Mouse (Mus musculus): ENCODE measurements at regions not wholly inside any gene's neighbourhood (a gene's known extent, or its start where the extent isn't known, plus 50 kb on each side); places are given as distances from the start of the nearest gene placed in this dataset.

- no peak for DNase-seq (ENCODE audit: low spot score)
Observed at GRCm38 (mm10) chr4:95185113-95185915, 133.3 kb upstream of the Jun start.

GRCm38 (mm10) chr4:95185916-95186200, 133.8 kb upstream of the Jun start:
- no peak for DNase-seq (ENCODE audit: low spot score)

- no peak for DNase-seq (ENCODE audit: low spot score)
Observed at GRCm38 (mm10) chr4:95188107-95188506, 136.1 kb upstream of the Jun start.

GRCm38 (mm10) chr4:95191654-95192406, 139.8 kb upstream of the Jun start:
- DNase-seq (ENCODE audit: low spot score) = no peak

GRCm38 (mm10) chr4:95192562-95192961, 140.5 kb upstream of the Jun start:
- DNase-seq (ENCODE audit: low spot score) = no peak

GRCm38 (mm10) chr4:95193028-95193427, 141.0 kb upstream of the Jun start:
- DNase-seq (ENCODE audit: low spot score) = no peak

GRCm38 (mm10) chr4:95193473-95193872, 141.5 kb upstream of the Jun start:
- DNase-seq (ENCODE audit: low spot score) = no peak

GRCm38 (mm10) chr4:95194621-95195455, 142.8 kb upstream of the Jun start:
- DNase-seq (ENCODE audit: low spot score) = no peak

GRCm38 (mm10) chr4:95196106-95196505, 144.1 kb upstream of the Jun start:
- no peak for DNase-seq (ENCODE audit: low spot score)

GRCm38 (mm10) chr4:95197077-95197711, 145.2 kb upstream of the Jun start:
- no peak for DNase-seq (ENCODE audit: low spot score)

GRCm38 (mm10) chr4:95199394-95199793, 147.4 kb upstream of the Jun start:
- no peak for DNase-seq (ENCODE audit: low spot score)

- DNase-seq (ENCODE audit: low spot score) = no peak
Observed at GRCm38 (mm10) chr4:95200130-95200529, 148.1 kb upstream of the Jun start.

GRCm38 (mm10) chr4:95202478-95202877, 150.5 kb upstream of the Jun start:
- no peak for DNase-seq (ENCODE audit: low spot score)

GRCm38 (mm10) chr4:95203577-95203976, 151.6 kb upstream of the Jun start:
- no peak for DNase-seq (ENCODE audit: low spot score)

GRCm38 (mm10) chr4:95205372-95205771, 153.3 kb upstream of the Jun start:
- no peak for DNase-seq (ENCODE audit: low spot score)

GRCm38 (mm10) chr4:95207783-95208182, 155.8 kb upstream of the Jun start:
- DNase-seq (ENCODE audit: low spot score) = no peak

GRCm38 (mm10) chr4:95208827-95209226, 156.8 kb upstream of the Jun start:
- peak; percentile 49 for DNase-seq (ENCODE audit: low spot score)

- no peak for DNase-seq (ENCODE audit: low spot score)
Observed at GRCm38 (mm10) chr4:95209322-95210119, 157.5 kb upstream of the Jun start.

- DNase-seq (ENCODE audit: low spot score) = no peak
Observed at GRCm38 (mm10) chr4:95212561-95212960, 160.5 kb upstream of the Jun start.

GRCm38 (mm10) chr4:95213026-95213425, 161.0 kb upstream of the Jun start:
- DNase-seq (ENCODE audit: low spot score) = no peak

GRCm38 (mm10) chr4:95214026-95214425, 162.0 kb upstream of the Jun start:
- no peak for DNase-seq (ENCODE audit: low spot score)
